Mouse (Mus musculus) intestine, embryonic 14.5 days (tissue): ENCODE results near the gene Itpkb. TPM values are rescaled to one million over a fixed set of nuclear protein-coding genes. Genes with fewer than 3 reads are reported as not detected.
A peak's percentile ranks its signal among the peaks of the same experiment; 100 is the strongest.

Experiments
- ATAC-seq: fragments of 200-750 bp; cut with Nextera tagmentation; replicated peaks from 2 replicates; pipeline ENCODE4 v1.8.0; 2017; ENCODE audit warnings: low read depth, moderate number of reproducible peaks, moderate TSS enrichment, moderate library complexity; ENCODE audit not compliant: low FRiP score, low TSS enrichment
- DNase-seq: peaks from one replicate; pipeline ENCODE4 v3.0.0-alpha.2; 2018; ENCODE audit warnings: low spot score
- H3K27ac ChIP-seq: fragments of 300-500 bp; sonication (generic); 2 replicates; pipeline ENCODE4 v1.5.1; 2014; ENCODE audit warnings: low read depth, mild to moderate bottlenecking, control low read depth
- H3K27me3 ChIP-seq: fragments of 300-500 bp; sonication (generic); replicated peaks from 2 replicates; pipeline ENCODE4 v1.6.1; 2014; ENCODE audit warnings: low read length, control low read depth; ENCODE audit not compliant: control insufficient read depth, insufficient read depth
- H3K36me3 ChIP-seq: fragments of 300-500 bp; sonication (generic); 2 replicates; pipeline ENCODE4 v1.6.1; 2014; ENCODE audit warnings: low read length, control low read depth; ENCODE audit not compliant: control insufficient read depth, insufficient read depth
- H3K4me1 ChIP-seq: fragments of 300-500 bp; sonication (generic); replicated peaks from 2 replicates; pipeline ENCODE4 v1.6.1; 2014; ENCODE audit warnings: low read length, control low read depth, mixed read lengths; ENCODE audit not compliant: control insufficient read depth, insufficient read depth
- H3K4me2 ChIP-seq: fragments of 300-500 bp; sonication (generic); 2 replicates; pipeline ENCODE4 v1.6.1; 2014; ENCODE audit warnings: low read length
- H3K4me3 ChIP-seq: fragments of 300-500 bp; sonication (generic); 2 replicates; pipeline ENCODE4 v1.5.1; 2014; ENCODE audit warnings: low read depth, low read length, control low read depth, mixed read lengths
- H3K9ac ChIP-seq: fragments of 300-500 bp; sonication (generic); 2 replicates; pipeline ENCODE4 v1.6.1; 2014; ENCODE audit warnings: mild to moderate bottlenecking, low read length
- H3K9me3 ChIP-seq: fragments of 300-500 bp; sonication (generic); 2 replicates; pipeline ENCODE4 v1.6.1; 2016; ENCODE audit warnings: low read length, control low read depth; ENCODE audit not compliant: control insufficient read depth
- WGBS: fragments of 180-500 bp; shearing (Covaris S2); extraction: QIAGEN DNeasy Blood & Tissue Kit; methylation state at CpG from one replicate; pipeline ENCODE4 v1.1.7; 2014; 5-methylcytosine and 5-hydroxymethylcytosine counted together
- polyA plus RNA-seq: library from polyadenylated mRNA; unstranded; fragments of >200 nt; fragmentation: Nextera tagmentation; extraction: Ambion mirVana; gene quantifications from 2 replicates; pipeline ENCODE4 v1.2.1, GENCODE M21; 2014

Gene Itpkb
- polyA plus RNA-seq, 1 experiment from 2014 or later: 6.7 TPM

- ATAC-seq: no peak
- Histone ChIP-seq H3K9me3 (no peaks in the 10 kb centered on the region), H3K36me3 (no peaks in the 10 kb centered on the region), H3K27ac (no peak overlapping the region), H3K4me1 (peaks cover 59% of the 10 kb centered on the region), H3K27me3 (no peaks in the 10 kb centered on the region), H3K9ac (no peak overlapping the region), H3K4me2 (no peak overlapping the region), H3K4me3 (no peak overlapping the region)
- 80% methylated on average over 11 of the region's 11 CpGs for whole genome bisulfite sequencing
- DNase-seq: no peak
These were observed 76.2 kb downstream of the Itpkb start for GRCm38 (mm10) chr1:180406336-180407035.

- WGBS: 23% methylated on average over 16 of the region's 16 CpGs
- Histone ChIP-seq H3K4me2 (peak overlapping the region; percentile 29; the same call in 1 of the 2 replicates), H3K27ac (peak overlapping the region; percentile 59), H3K4me3 (no peak overlapping the region), H3K36me3 (no peaks in the 10 kb centered on the region), H3K9me3 (no peaks in the 10 kb centered on the region), H3K4me1 (peaks cover 52% of the 10 kb centered on the region), H3K9ac (0 out of 2 replicates have a peak overlapping the region, but pooled peaks have one; percentile 16), H3K27me3 (no peaks in the 10 kb centered on the region)
- ATAC-seq (peak; percentile 65), DNase-seq (peak; percentile 95)
These were observed 76.9 kb downstream of the Itpkb start for GRCm38 (mm10) chr1:180407171-180407671.

- H3K27me3 ChIP-seq: no peaks in the 10 kb centered on the region
- no peaks in the 10 kb centered on the region for H3K36me3 ChIP-seq
- no peak overlapping the region for H3K4me2 ChIP-seq
- ATAC-seq: no peak
- H3K4me1 ChIP-seq: peaks cover 44% of the 10 kb centered on the region
- no peak for DNase-seq
- no peak overlapping the region for H3K9ac ChIP-seq
- H3K4me3 ChIP-seq: no peak overlapping the region
- H3K9me3 ChIP-seq: no peaks in the 10 kb centered on the region
- H3K27ac ChIP-seq: peak overlapping the region; percentile 59
- WGBS: 64% methylated on average over 18 of the region's 18 CpGs
These were observed 77.7 kb downstream of the Itpkb start for GRCm38 (mm10) chr1:180407727-180408719.

- Histone ChIP-seq H3K36me3 (peaks cover 4% of the 10 kb centered on the region; the same call in 1 of the 2 replicates), H3K4me1 (peaks cover 36% of the 10 kb centered on the region), H3K4me3 (no peak overlapping the region), H3K9ac (no peak overlapping the region), H3K9me3 (no peaks in the 10 kb centered on the region), H3K4me2 (no peak overlapping the region), H3K27ac (no peak overlapping the region), H3K27me3 (no peaks in the 10 kb centered on the region)
- no peak for DNase-seq
- no peak for ATAC-seq
- 25% methylated on average over 9 of the region's 9 CpGs for WGBS
These were observed 78.5 kb downstream of the Itpkb start for GRCm38 (mm10) chr1:180408832-180409231.

- peaks cover 27% of the 10 kb centered on the region for H3K4me1 ChIP-seq
These were observed 79.5 kb downstream of the Itpkb start for GRCm38 (mm10) chr1:180409771-180410170.

GRCm38 (mm10) chr1:180410306-180410705 is 80.0 kb downstream of the Itpkb start:
- H3K9me3 ChIP-seq: no peaks in the 10 kb centered on the region
- WGBS: 76% methylated on average over 7 of the region's 7 CpGs
- no peak overlapping the region for H3K4me3 ChIP-seq
- no peak for ATAC-seq
- H3K27ac ChIP-seq: no peak overlapping the region
- no peak overlapping the region for H3K4me2 ChIP-seq
- no peaks in the 10 kb centered on the region for H3K27me3 ChIP-seq
- H3K4me1 ChIP-seq: peaks cover 23% of the 10 kb centered on the region
- DNase-seq: no peak
- peaks cover 15% of the 10 kb centered on the region for H3K36me3 ChIP-seq
- H3K9ac ChIP-seq: no peak overlapping the region

More at GRCm38 (mm10) chr1:180409771-180410170, 79.5 kb downstream of the Itpkb start:
- Histone ChIP-seq H3K36me3 (peaks cover 11% of the 10 kb centered on the region), H3K9ac (no peak overlapping the region), H3K4me2 (no peak overlapping the region), H3K9me3 (no peaks in the 10 kb centered on the region), H3K4me3 (no peak overlapping the region), H3K27me3 (no peaks in the 10 kb centered on the region), H3K27ac (no peak overlapping the region)
- no peak for DNase-seq
- 62% methylated on average over 5 of the region's 5 CpGs for WGBS
- ATAC-seq: no peak

- Histone ChIP-seq H3K27ac (no peak overlapping the region), H3K27me3 (no peaks in the 10 kb centered on the region), H3K36me3 (peaks cover 44% of the 10 kb centered on the region), H3K4me1 (no peaks in the 10 kb centered on the region), H3K9ac (no peak overlapping the region), H3K4me3 (no peak overlapping the region), H3K9me3 (no peaks in the 10 kb centered on the region), H3K4me2 (no peak overlapping the region)
- DNase-seq (no peak), ATAC-seq (no peak)
- 42% methylated on average over 4 of the region's 4 CpGs for WGBS
These were observed 84.8 kb downstream of the Itpkb start for GRCm38 (mm10) chr1:180415064-180415463.

- no peaks in the 10 kb centered on the region for H3K27me3 ChIP-seq
- no peak for DNase-seq
- WGBS: 93% methylated on average over 7 of the region's 7 CpGs
- H3K9me3 ChIP-seq: no peaks in the 10 kb centered on the region
- no peak overlapping the region for H3K27ac ChIP-seq
- H3K4me3 ChIP-seq: no peak overlapping the region
- no peak overlapping the region for H3K9ac ChIP-seq
- ATAC-seq: no peak
- H3K4me1 ChIP-seq: no peaks in the 10 kb centered on the region
- peaks cover 44% of the 10 kb centered on the region for H3K36me3 ChIP-seq
- H3K4me2 ChIP-seq: no peak overlapping the region
These were observed 85.6 kb downstream of the Itpkb start for GRCm38 (mm10) chr1:180415836-180416235.
